Mouse (Mus musculus) testis, adult 2 months (tissue): ENCODE data around the gene Hmgb3.

Experiments used
- CTCF ChIP-seq: fragments of 200-500 bp; IDR thresholded peaks from 2 replicates; pipeline ENCODE4 v1.5.1; 2012; ENCODE audit warnings: low read depth, mild to moderate bottlenecking, inconsistent platforms, low read length, moderate library complexity; ENCODE audit not compliant: control insufficient read depth, insufficient read depth, insufficient replicate concordance
- POLR2A ChIP-seq: fragments of 200-500 bp; IDR thresholded peaks from 2 replicates; pipeline ENCODE4 v1.6.1; 2012; ENCODE audit warnings: low read depth, mild to moderate bottlenecking, inconsistent platforms, low read length, moderate library complexity; ENCODE audit not compliant: control insufficient read depth

DNA sequence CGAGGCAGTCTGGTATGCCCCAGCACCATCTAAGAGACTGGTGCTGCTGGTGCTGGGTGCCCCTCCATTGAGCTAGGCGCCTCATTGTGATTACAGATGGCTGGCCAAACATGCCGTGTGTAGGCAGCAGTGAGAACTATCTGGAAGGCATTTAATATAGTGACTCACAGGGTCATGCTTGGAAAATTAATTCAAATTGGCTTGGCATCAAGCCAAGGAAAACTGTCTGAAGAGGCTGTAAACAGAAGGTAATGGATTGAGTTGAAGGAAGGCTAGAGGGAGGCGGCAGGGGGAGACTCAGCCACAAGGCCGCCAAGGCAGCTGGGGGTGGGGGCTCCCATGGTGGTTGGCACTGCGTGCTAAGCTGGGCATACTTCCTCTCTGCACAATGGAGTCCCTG lies 27.1 kb upstream of the Hmgb3 start:
- TF ChIP-seq POLR2A, result no peak
- TF ChIP-seq CTCF, result no peak
